Mouse (Mus musculus) embryonic facial prominence, embryonic 13.5 days (tissue): ENCODE results near the gene H2-M10.4. TPM values are rescaled to one million over a fixed set of nuclear protein-coding genes. Genes with fewer than 3 reads are reported as not detected.
"Not testable (repeated sequence)": the region's sequence is repeated elsewhere in the genome, so short reads cannot be mapped to it uniquely, and the experiment has no call there.

ENCODE experiments used
- ATAC-seq: fragments of 200-750 bp; cut with Nextera tagmentation; 2 replicates; pipeline ENCODE4 v1.8.0; 2017; ENCODE audit warnings: low read depth; ENCODE audit not compliant: insufficient number of reproducible peaks, insufficient read depth, low FRiP score, low TSS enrichment
- H3K27ac ChIP-seq: fragments of 300-500 bp; sonication (generic); 2 replicates; pipeline ENCODE4 v1.5.1; 2015; ENCODE audit warnings: moderate library complexity, mild to moderate bottlenecking, inconsistent platforms
- H3K27me3 ChIP-seq: fragments of 300-500 bp; sonication (generic); 2 replicates; pipeline ENCODE4 v1.6.1; 2015; ENCODE audit warnings: mild to moderate bottlenecking, inconsistent platforms
- H3K36me3 ChIP-seq: fragments of 300-500 bp; sonication (generic); 2 replicates; pipeline ENCODE4 v1.6.1; 2015; ENCODE audit warnings: mild to moderate bottlenecking, inconsistent platforms
- H3K4me1 ChIP-seq: fragments of 300-500 bp; sonication (generic); 2 replicates; pipeline ENCODE4 v1.6.1; 2015; ENCODE audit warnings: inconsistent platforms
- H3K4me2 ChIP-seq: fragments of 300-500 bp; sonication (generic); 2 replicates; pipeline ENCODE4 v1.6.1; 2015; ENCODE audit warnings: moderate library complexity, mild to moderate bottlenecking, inconsistent platforms
- H3K4me3 ChIP-seq: fragments of 300-500 bp; sonication (generic); 2 replicates; pipeline ENCODE4 v1.5.1; 2015; ENCODE audit warnings: mild to moderate bottlenecking, inconsistent platforms
- H3K9ac ChIP-seq: fragments of 300-500 bp; sonication (generic); 2 replicates; pipeline ENCODE4 v1.6.1; 2015; ENCODE audit warnings: mild to moderate bottlenecking, inconsistent platforms
- H3K9me3 ChIP-seq: fragments of 300-500 bp; sonication (generic); 2 replicates; pipeline ENCODE4 v1.6.1; 2016; ENCODE audit warnings: inconsistent platforms
- WGBS: fragments of 180-500 bp; shearing (Covaris S2); methylation state at CpG from one replicate; pipeline ENCODE4 v1.1.7; 2015; ENCODE audit warnings: mixed read lengths; 5-methylcytosine and 5-hydroxymethylcytosine counted together
- polyA plus RNA-seq: library from polyadenylated mRNA; unstranded; fragments of >200 nt; fragmentation: Nextera tagmentation; extraction: Ambion mirVana; gene quantifications from 2 replicates; pipeline ENCODE4 v1.2.1, GENCODE M21; 2015

H2-M10.4 gene
- polyA plus RNA-seq, result not detected in 2 replicates

DNA sequence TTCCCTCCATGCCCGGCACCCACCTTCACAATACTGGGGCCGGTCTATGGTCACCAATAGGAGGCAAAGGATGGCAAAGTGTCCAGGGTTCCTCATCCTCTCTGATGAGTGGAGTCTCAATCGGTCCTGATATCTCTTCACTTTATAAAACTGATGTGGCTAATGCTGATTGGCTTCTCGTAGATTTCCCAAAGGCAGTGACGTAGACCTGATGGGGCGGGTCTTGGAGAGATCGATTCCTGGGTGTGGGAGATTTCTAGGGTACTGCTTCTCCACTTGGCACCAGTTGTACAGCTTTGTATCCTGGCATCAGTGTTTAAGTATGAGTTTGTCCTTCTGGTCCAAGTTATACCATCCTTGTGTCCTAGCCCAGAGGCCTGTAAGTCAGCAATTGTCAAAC lies at the start of gene H2-M10.4:
Gene H2-M10.4, minus strand, starts transcription at position 101 of the 400 bp plus-strand sequence.
- no peak for ATAC-seq
- 90% methylated on average over 7 of the region's 7 CpGs for WGBS
- H3K9ac ChIP-seq, result no peak within 1 kb of the TSS
- no peak within 1 kb of the TSS for H3K4me3 ChIP-seq
- H3K4me1 ChIP-seq, result no peaks in the 10 kb centered on the region
- no peak within 1 kb of the TSS for H3K4me2 ChIP-seq
- H3K9me3 ChIP-seq, result no peaks in the 10 kb centered on the region
- no peaks in the 10 kb centered on the region for H3K27me3 ChIP-seq
- no peak within 1 kb of the TSS for H3K27ac ChIP-seq
- H3K36me3 ChIP-seq, result no peaks in the 10 kb centered on the region

GRCm38 (mm10) chr17:36503910-36504309 lies 41.8 kb upstream of the H2-M10.4 start:
- H3K9ac ChIP-seq, result no peak overlapping the region
- H3K4me1 ChIP-seq, result no peaks in the 10 kb centered on the region
- no peaks in the 10 kb centered on the region for H3K9me3 ChIP-seq
- ATAC-seq, result no peak
- H3K27me3 ChIP-seq, result no peaks in the 10 kb centered on the region
- H3K4me2 ChIP-seq, result no peak overlapping the region
- H3K36me3 ChIP-seq, result no peaks in the 10 kb centered on the region
- no peak overlapping the region for H3K4me3 ChIP-seq
- H3K27ac ChIP-seq, result no peak overlapping the region

DNA sequence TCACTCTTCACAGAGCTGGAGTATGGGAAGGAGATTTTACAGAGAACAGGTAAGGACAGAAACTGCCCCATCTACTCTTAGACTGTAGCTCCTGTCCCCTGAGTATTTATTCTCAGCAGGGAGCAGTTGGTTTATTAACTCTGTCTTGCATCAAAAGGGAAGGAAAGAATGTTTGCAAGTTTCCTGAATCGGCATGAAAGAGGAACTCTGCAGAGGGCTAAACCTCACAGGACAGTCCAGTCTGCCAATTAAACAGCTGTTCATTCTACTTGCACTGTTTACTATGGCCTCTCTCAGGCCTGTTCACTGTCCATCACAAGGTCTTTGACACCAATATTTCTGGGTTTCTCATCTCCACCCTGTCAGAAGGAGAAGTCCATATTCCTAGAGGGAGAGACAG lies 38.3 kb upstream of the H2-M10.4 start:
- Histone ChIP-seq H3K36me3 (no peaks in the 10 kb centered on the region), H3K27ac (no peak overlapping the region), H3K4me2 (no peak overlapping the region), H3K4me3 (no peak overlapping the region), H3K4me1 (no peaks in the 10 kb centered on the region), H3K9me3 (no peaks in the 10 kb centered on the region), H3K27me3 (no peaks in the 10 kb centered on the region), H3K9ac (no peak overlapping the region)
- no peak for ATAC-seq
- WGBS, result 62% methylated on average over 1 of the region's 1 CpGs

DNA sequence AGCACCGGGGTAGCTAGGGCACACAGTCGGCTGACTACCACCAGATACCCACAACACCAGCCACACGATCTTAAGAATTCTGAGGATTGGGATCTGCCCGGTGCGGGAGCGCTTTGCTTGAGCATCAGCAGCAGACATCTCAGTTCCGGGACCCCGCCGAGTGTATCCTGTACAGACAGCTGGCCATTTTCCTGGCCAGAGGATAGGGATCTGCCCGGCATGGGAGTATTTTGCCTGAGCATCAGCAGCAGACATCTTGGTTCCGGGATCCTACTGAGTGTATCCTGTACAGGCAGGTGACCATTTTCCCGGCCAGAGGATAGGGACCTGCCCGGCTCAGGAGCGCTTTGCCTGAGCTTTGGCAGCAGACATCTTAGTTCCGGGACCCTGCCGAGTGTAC lies 26.0 kb upstream of the H2-M10.4 start:
- not testable (repeated sequence) for H3K4me1 ChIP-seq, H3K4me2 ChIP-seq, H3K4me3 ChIP-seq, ATAC-seq, H3K27ac ChIP-seq, H3K9me3 ChIP-seq, H3K9ac ChIP-seq, H3K36me3 ChIP-seq, H3K27me3 ChIP-seq
- 94% methylated on average over 16 of the region's 16 CpGs for WGBS

DNA sequence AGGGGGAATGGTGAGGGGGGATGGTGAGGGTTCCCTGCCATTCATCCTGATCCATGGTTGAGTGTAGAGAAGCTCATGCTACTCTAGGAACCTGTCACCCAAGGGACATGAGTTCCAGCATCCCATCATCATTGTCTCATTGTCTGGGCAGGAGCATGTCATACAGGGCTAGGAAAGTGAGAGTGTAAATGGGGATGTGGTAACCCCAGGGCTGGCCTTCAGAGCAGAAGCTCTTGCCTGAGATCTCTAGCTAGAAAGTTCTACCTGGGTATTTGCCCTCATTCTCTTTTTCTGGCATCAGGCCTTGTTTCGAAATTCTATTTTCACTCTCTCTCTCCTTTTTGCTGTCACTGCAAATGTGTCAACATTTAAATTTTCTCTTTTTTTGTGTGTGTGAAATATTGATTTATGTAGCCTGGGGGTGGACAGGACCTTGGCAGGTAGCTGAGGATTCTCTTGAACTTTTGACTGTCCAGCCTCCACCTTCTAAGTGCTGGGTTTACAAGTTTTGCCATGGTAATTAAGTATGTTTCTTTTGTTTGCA lies 24.6 kb upstream of the H2-M10.4 start:
- H3K9ac ChIP-seq, result no peak overlapping the region
- 84% methylated on average over 1 of the region's 1 CpGs for WGBS
- no peak overlapping the region for H3K4me2 ChIP-seq
- no peaks in the 10 kb centered on the region for H3K9me3 ChIP-seq
- H3K36me3 ChIP-seq, result no peaks in the 10 kb centered on the region
- no peak overlapping the region for H3K4me3 ChIP-seq
- H3K27me3 ChIP-seq, result no peaks in the 10 kb centered on the region
- no peaks in the 10 kb centered on the region for H3K4me1 ChIP-seq
- ATAC-seq, result no peak
- no peak overlapping the region for H3K27ac ChIP-seq

DNA sequence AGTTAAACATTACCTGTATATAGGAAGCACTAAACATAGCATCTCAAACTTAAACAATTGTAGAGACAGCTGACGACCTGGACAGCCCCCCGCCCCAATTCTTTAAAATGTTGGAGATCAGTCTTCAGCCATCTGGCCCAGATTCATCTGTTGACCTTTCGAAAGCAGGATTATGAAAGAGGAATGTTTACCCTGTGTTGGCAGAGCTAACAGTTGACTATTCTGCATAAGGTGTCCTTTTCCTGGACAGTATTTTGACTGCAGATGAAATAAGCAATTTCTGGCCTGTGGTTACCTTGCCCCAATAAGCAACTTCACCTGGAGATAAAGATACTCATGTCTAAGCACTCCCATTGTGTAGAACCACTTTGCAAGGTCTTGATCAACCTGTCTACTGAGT lies 21.7 kb upstream of the H2-M10.4 start:
- H3K36me3 ChIP-seq, result no peaks in the 10 kb centered on the region
- no peak overlapping the region for H3K9ac ChIP-seq
- no peak overlapping the region for H3K27ac ChIP-seq
- H3K4me1 ChIP-seq, result no peaks in the 10 kb centered on the region
- 82% methylated on average over 3 of the region's 3 CpGs for WGBS
- no peak overlapping the region for H3K4me3 ChIP-seq
- no peak for ATAC-seq
- H3K4me2 ChIP-seq, result no peak overlapping the region
- no peaks in the 10 kb centered on the region for H3K9me3 ChIP-seq
- no peaks in the 10 kb centered on the region for H3K27me3 ChIP-seq

GRCm38 (mm10) chr17:36456260-36456659 lies 5.9 kb downstream of the H2-M10.4 start:
- WGBS, result 76% methylated on average over 4 of the region's 4 CpGs
- Histone ChIP-seq H3K4me3 (no peak overlapping the region), H3K4me2 (no peak overlapping the region), H3K9me3 (no peaks in the 10 kb centered on the region), H3K27ac (no peak overlapping the region), H3K36me3 (no peaks in the 10 kb centered on the region), H3K9ac (no peak overlapping the region), H3K27me3 (no peaks in the 10 kb centered on the region), H3K4me1 (no peaks in the 10 kb centered on the region)
- ATAC-seq, result no peak

GRCm38 (mm10) chr17:36431411-36431810 lies 30.7 kb downstream of the H2-M10.4 start:
- Histone ChIP-seq H3K36me3 (no peaks in the 10 kb centered on the region), H3K9ac (no peak overlapping the region), H3K4me2 (no peak overlapping the region), H3K27ac (no peak overlapping the region), H3K9me3 (no peaks in the 10 kb centered on the region), H3K4me3 (no peak overlapping the region), H3K27me3 (no peaks in the 10 kb centered on the region), H3K4me1 (no peaks in the 10 kb centered on the region)
- ATAC-seq, result no peak
- WGBS, result 81% methylated on average over 2 of the region's 2 CpGs

DNA sequence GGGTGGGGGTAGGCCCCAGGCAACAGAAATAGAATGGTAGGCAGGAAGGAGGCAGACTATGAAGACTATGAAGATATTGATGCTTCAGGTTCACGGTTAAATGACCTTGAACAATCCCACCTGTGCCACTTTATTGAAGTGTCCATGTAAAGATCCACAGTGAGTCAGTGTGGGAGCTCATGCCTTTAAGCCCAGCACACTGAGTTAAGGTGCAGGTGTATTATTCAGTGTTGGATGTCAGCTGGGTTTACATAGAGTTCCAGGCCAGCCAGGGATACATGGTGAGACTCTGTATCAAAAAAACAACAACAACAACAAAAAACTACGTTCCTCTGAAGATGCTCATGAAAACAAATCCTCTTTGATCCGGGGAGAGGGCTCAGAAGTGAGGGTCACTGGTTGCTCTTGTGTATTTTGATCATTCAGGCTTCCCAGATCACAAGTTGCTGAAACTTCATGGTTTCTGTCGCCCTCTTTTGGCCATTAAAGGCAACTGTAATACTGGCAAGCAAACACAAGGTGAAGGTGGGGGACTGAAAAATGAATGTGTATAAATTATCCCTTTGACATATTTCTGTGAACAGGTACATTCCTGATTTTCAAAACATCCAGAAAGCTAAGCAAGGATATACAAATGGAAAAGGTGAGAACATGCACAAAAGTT lies 43.9 kb downstream of the H2-M10.4 start:
- WGBS, result 21% methylated on average over 4 of the region's 4 CpGs
- H3K27me3 ChIP-seq, result no peaks in the 10 kb centered on the region
- no peak overlapping the region for H3K4me3 ChIP-seq
- no peaks in the 10 kb centered on the region for H3K4me1 ChIP-seq
- no peak overlapping the region for H3K27ac ChIP-seq
- ATAC-seq, result no peak
- no peak overlapping the region for H3K9ac ChIP-seq
- H3K4me2 ChIP-seq, result no peak overlapping the region
- no peaks in the 10 kb centered on the region for H3K36me3 ChIP-seq
- 0 out of 2 replicates have a peak, but pooled peaks cover 3% of the 10 kb centered on the region for H3K9me3 ChIP-seq

DNA sequence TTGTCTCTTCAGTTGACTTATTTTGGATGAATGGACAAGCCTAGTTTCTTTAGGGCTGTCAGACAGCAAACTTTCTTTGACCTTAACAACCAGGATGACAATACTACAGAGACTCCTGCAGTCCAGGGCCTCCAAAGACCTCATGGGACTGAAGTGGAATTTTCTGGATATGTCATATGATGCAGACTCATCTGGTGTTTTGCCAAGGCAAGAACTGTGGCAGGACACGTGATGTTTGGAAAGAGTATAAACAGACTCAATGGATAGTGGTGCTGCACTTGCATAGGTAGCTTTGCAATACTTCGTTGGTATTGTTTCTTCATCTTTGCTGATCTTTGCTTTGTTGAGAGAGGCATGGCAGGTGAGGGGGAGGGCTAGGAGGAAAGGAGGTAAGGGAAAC lies 44.7 kb downstream of the H2-M10.4 start:
- Histone ChIP-seq H3K36me3 (no peaks in the 10 kb centered on the region), H3K9ac (no peak overlapping the region), H3K27ac (no peak overlapping the region), H3K4me3 (no peak overlapping the region), H3K27me3 (no peaks in the 10 kb centered on the region), H3K4me1 (no peaks in the 10 kb centered on the region), H3K4me2 (no peak overlapping the region), H3K9me3 (0 out of 2 replicates have a peak, but pooled peaks cover 3% of the 10 kb centered on the region)
- WGBS, result 56% methylated on average over 2 of the region's 2 CpGs
- ATAC-seq, result no peak

DNA sequence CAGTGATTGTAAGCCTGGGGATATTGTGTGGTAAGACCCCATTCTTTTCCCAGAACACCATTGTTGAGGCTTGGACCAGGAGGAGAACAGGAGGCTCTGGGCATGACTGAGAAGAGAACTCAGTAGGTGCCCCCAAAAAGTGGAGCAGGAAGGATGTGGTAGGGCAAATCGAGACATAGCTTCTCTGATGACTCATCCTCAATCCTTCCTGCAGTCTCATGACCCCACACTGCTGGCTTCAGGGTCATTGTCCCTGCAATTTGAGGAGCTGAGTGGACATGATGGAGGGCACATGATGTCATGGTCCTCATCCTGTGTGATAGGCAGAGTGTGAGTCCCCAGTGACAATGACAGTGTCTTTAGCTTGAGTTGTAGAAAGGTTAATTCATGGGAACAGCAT lies 46.7 kb downstream of the H2-M10.4 start:
- Histone ChIP-seq H3K36me3 (no peaks in the 10 kb centered on the region), H3K4me1 (no peaks in the 10 kb centered on the region), H3K4me2 (no peak overlapping the region), H3K4me3 (no peak overlapping the region), H3K27me3 (no peaks in the 10 kb centered on the region), H3K9me3 (no peaks in the 10 kb centered on the region), H3K27ac (no peak overlapping the region), H3K9ac (no peak overlapping the region)
- ATAC-seq, result no peak
- WGBS, result 38% methylated on average over 1 of the region's 1 CpGs

GRCm38 (mm10) chr17:36414361-36414760 lies 47.8 kb downstream of the H2-M10.4 start:
- Histone ChIP-seq H3K9me3 (no peaks in the 10 kb centered on the region), H3K4me1 (no peaks in the 10 kb centered on the region), H3K4me3 (no peak overlapping the region), H3K27me3 (no peaks in the 10 kb centered on the region), H3K36me3 (no peaks in the 10 kb centered on the region), H3K9ac (no peak overlapping the region), H3K4me2 (no peak overlapping the region), H3K27ac (no peak overlapping the region)
- whole genome bisulfite sequencing, result 87% methylated on average over 1 of the region's 1 CpGs
- no peak for ATAC-seq
